Mouse (Mus musculus) forebrain, embryonic 13.5 days (tissue): ENCODE measurements around the gene Hist1h2bf. TPM values are rescaled to one million over a fixed set of nuclear protein-coding genes. Genes with fewer than 3 reads are reported as not detected.
"Not testable (repeated sequence)": the region's sequence is repeated elsewhere in the genome, so short reads cannot be mapped to it uniquely, and the experiment has no call there.

ENCODE experiments used
- ATAC-seq: fragments of 200-750 bp; cut with Nextera tagmentation; 2 replicates; pipeline ENCODE4 v1.8.0; 2017
- H3K27ac ChIP-seq: fragments of 300-500 bp; sonication (generic); 2 replicates; pipeline ENCODE4 v1.5.1; 2015; ENCODE audit warnings: inconsistent platforms, mild to moderate bottlenecking, moderate library complexity
- H3K27me3 ChIP-seq: fragments of 300-500 bp; sonication (generic); 2 replicates; pipeline ENCODE4 v1.6.1; 2015; ENCODE audit warnings: mild to moderate bottlenecking, inconsistent platforms
- H3K36me3 ChIP-seq: fragments of 300-500 bp; sonication (generic); 2 replicates; pipeline ENCODE4 v1.6.1; 2015; ENCODE audit warnings: mild to moderate bottlenecking, inconsistent platforms; ENCODE audit not compliant: poor library complexity, severe bottlenecking
- H3K4me1 ChIP-seq: fragments of 300-500 bp; sonication (generic); 2 replicates; pipeline ENCODE4 v1.6.1; 2015; ENCODE audit warnings: inconsistent platforms
- H3K4me2 ChIP-seq: fragments of 300-500 bp; sonication (generic); 2 replicates; pipeline ENCODE4 v1.6.1; 2015; ENCODE audit warnings: inconsistent platforms, mild to moderate bottlenecking, moderate library complexity
- H3K4me3 ChIP-seq: fragments of 300-500 bp; sonication (generic); 2 replicates; pipeline ENCODE4 v1.5.1; 2015; ENCODE audit warnings: mild to moderate bottlenecking, inconsistent platforms
- H3K9ac ChIP-seq: fragments of 300-500 bp; sonication (generic); 2 replicates; pipeline ENCODE4 v1.6.1; 2015; ENCODE audit warnings: mild to moderate bottlenecking, inconsistent platforms
- H3K9me3 ChIP-seq: fragments of 300-500 bp; sonication (generic); replicated peaks from 2 replicates; pipeline ENCODE4 v1.6.1; 2016; ENCODE audit warnings: inconsistent platforms
- WGBS: fragments of 180-500 bp; shearing (Covaris S2); methylation state at CpG from one replicate; pipeline ENCODE4 v1.1.7; 2015; 5-methylcytosine and 5-hydroxymethylcytosine counted together
- polyA plus RNA-seq: library from polyadenylated mRNA; unstranded; fragments of >200 nt; fragmentation: Nextera tagmentation; extraction: Ambion mirVana; gene quantifications from 2 replicates; pipeline ENCODE4 v1.2.1, GENCODE M21; 2015

The Hist1h2bf gene
- polyA plus RNA-seq, 1 experiment from 2014 or later: 11.2 TPM

DNA sequence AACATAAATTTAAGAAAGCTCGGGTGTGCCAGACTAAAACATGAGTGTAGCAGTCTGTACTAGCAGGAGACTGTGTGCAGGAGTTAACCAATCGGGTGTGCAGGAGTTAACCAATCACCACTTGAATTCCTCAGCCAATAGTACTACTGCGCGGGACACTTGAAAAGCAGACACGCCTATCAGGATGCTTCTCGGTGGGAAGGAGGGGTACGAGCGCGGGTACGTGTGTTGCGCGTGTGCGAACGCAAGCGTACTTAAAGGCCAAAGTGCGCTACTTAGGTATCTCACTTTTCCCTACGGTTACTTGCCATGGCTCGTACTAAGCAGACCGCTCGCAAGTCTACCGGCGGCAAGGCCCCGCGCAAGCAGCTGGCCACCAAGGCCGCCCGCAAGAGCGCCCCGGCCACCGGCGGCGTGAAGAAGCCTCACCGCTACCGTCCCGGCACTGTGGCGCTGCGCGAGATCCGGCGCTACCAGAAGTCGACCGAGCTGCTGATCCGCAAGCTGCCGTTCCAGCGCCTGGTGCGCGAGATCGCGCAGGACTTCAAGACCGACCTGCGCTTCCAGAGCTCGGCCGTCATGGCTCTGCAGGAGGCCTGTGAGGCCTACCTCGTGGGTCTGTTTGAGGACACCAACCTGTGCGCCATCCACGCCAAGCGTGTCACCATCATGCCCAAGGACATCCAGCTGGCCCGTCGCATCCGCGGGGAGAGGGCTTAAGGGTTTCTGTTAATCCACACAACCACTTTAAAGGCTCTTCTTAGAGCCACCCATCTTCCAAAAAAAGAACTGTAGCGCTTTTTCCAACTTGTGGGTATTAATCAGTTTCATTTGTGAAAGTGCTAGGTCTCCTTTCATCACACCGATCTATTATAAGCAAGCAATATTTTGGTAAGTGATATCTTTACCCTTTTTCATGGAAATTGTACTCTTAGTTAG is 38.6 kb downstream of the Hist1h2bf start, which contains the start of gene Hist1h3g:
TSS of gene Hist1h3g (plus strand) at position 286 of the 939 bp plus-strand sequence.
- WGBS: under 1% methylated on average over 42 of the region's 62 CpGs
- peak within 1 kb of the TSS; percentile 58 for H3K4me3 ChIP-seq
- peak within 1 kb of the TSS; percentile 61 for H3K4me2 ChIP-seq
- H3K36me3 ChIP-seq, H3K9me3 ChIP-seq, H3K27me3 ChIP-seq: not testable (repeated sequence)
- H3K27ac ChIP-seq: peak within 1 kb of the TSS; percentile 98
- ATAC-seq: peak; percentile 92
- H3K4me1 ChIP-seq: peaks cover 42% of the 10 kb centered on the region
- peak within 1 kb of the TSS; percentile 79 for H3K9ac ChIP-seq

GRCm38 (mm10) chr13:23534368-23535131 is 39.4 kb downstream of the Hist1h2bf start:
- H3K27ac ChIP-seq: peak overlapping the region; percentile 98
- H3K27me3 ChIP-seq: no peaks in the 10 kb centered on the region
- no peaks in the 10 kb centered on the region for H3K36me3 ChIP-seq
- ATAC-seq: no peak
- WGBS: under 1% methylated on average over 15 of the region's 15 CpGs
- H3K9me3 ChIP-seq: no peaks in the 10 kb centered on the region
- H3K4me1 ChIP-seq: peaks cover 46% of the 10 kb centered on the region
- peak overlapping the region; percentile 73 for H3K9ac ChIP-seq
- peak overlapping the region; percentile 58 for H3K4me3 ChIP-seq
- H3K4me2 ChIP-seq: peak overlapping the region; percentile 61

DNA sequence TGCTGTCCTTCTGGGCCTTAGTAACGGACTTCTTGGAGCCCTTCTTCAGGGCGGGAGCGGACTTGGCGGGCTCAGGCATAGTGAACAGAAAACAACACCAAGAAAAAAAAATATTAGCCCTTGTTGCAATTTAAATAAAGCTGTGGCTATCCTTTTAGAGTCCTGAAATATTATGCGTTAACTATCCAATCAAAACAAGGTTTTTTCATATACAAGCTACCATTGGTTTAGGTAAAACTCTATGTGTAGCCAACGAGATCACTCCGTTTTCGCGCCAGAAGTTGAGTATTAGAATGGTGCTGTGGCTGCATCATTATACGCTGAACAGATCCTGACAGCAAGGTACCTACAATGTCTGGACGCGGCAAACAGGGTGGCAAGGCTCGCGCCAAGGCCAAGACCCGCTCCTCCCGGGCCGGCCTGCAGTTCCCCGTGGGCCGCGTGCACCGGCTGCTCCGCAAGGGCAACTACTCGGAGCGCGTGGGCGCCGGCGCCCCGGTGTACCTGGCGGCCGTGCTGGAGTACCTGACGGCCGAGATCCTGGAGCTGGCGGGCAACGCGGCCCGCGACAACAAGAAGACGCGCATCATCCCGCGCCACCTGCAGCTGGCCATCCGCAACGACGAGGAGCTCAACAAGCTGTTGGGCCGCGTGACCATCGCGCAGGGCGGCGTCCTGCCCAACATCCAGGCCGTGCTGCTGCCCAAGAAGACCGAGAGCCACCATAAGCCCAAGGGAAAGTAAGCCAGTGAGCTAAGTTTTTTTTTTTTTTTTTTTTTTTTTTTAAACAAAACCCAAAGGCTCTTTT is 40.2 kb downstream of the Hist1h2bf start, which contains the start of gene Hist1h2af:
TSS of gene Hist1h2af (plus strand) at position 347 of the 808 bp plus-strand sequence.
- Histone ChIP-seq H3K4me2 (peak within 1 kb of the TSS; percentile 61), H3K4me3 (peak within 1 kb of the TSS; percentile 58), H3K9ac (peak within 1 kb of the TSS; percentile 85), H3K4me1 (peaks cover 52% of the 10 kb centered on the region), H3K27ac (peak within 1 kb of the TSS; percentile 98)
- not testable (repeated sequence) for H3K36me3 ChIP-seq, H3K27me3 ChIP-seq, H3K9me3 ChIP-seq
- ATAC-seq: peak; percentile 46
- under 1% methylated on average over 27 of the region's 53 CpGs for WGBS

DNA sequence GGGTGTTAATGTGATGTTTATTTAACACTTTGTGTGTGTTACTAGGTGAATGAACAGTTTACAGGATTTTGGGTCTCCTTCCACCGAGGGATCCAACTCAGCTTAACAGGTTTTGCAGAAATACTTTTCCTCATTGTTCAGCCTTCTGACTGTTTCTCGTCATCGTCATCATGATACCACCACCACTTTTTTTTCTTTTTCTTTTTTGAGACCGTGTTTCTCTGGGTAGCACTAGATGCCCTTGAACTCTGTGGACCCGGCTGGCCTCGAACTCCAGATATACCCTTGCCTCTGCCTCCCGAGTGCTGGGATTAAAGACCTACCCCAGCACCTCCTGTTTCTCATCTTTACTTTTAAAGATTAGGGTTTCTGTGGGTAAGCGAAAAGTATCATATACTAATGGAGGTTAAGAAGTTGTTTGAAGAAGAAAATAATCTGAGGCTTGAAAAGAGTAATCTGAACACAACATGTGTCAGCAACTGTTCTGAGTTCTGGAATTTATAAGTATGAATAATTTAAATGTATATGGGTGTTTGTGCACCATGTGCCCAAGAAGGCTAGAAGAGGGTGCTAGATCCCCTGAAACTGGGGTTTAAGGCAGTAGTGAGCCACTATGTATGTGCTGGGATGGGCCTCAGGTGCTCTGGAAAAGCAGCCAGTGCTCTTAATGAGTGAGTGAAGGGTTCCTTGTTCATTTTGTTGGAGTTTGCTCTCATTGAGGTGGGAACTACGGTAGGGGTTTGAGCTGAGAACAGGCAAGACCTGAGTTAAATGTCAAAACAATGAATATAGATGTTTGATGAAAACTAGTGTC is 41.5 kb downstream of the Hist1h2bf start:
- Histone ChIP-seq H3K27me3 (no peaks in the 10 kb centered on the region), H3K9me3 (no peaks in the 10 kb centered on the region), H3K4me2 (peak overlapping the region; percentile 61), H3K4me3 (peak overlapping the region; percentile 58), H3K27ac (peak overlapping the region; percentile 98), H3K4me1 (peaks cover 48% of the 10 kb centered on the region), H3K36me3 (no peaks in the 10 kb centered on the region), H3K9ac (peak overlapping the region; percentile 85)
- ATAC-seq: no peak
- WGBS: 17% methylated on average over 9 of the region's 9 CpGs

GRCm38 (mm10) chr13:23530901-23531875 is 42.8 kb downstream of the Hist1h2bf start, which contains the start of gene Hist1h4h:
Hist1h4h (plus strand) TSS chr13:23531050.
- Histone ChIP-seq H3K27ac (peak within 1 kb of the TSS; percentile 98), H3K9me3 (no peaks in the 10 kb centered on the region), H3K4me2 (peak within 1 kb of the TSS; percentile 61), H3K4me3 (peak within 1 kb of the TSS; percentile 58), H3K9ac (peak within 1 kb of the TSS; percentile 85), H3K4me1 (peaks cover 41% of the 10 kb centered on the region), H3K36me3 (no peaks in the 10 kb centered on the region), H3K27me3 (no peaks in the 10 kb centered on the region)
- peak; percentile 88 for ATAC-seq
- WGBS: under 1% methylated on average over 59 of the region's 70 CpGs

DNA sequence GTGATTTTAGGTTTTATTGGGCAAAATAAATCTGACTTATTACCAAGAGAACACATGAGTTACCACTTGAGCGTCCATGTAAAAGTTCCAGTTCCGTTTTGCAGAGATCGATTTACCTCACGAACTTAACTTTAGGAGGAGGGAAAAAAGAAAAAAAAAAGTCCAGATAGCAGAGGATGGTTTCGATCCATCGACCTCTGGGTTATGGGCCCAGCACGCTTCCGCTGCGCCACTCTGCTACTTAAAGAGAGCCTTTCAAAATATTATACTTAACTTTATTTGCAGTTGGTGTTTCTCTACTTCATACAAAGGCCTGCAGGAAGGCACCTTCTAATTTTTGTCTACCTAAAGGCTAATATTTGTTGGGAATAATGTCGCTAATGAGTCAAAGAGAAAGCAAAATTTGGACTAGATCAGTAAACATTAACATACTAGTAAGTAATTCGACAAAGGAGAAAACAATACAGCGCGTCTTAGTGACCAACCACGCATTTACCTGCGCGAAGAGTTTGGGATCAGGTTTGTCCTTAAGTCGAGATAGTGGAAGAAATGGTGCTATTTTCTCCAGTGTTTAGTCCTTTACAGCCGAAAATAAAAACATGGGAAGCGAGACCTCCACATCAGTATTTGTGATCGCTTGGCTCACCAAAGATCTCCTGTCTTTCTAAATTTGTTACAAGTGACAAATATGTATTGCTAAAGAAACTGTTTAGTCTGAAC is 43.7 kb downstream of the Hist1h2bf start:
- Histone ChIP-seq H3K27ac (peak overlapping the region; percentile 98), H3K36me3 (no peaks in the 10 kb centered on the region), H3K9me3 (no peaks in the 10 kb centered on the region), H3K4me1 (peaks cover 39% of the 10 kb centered on the region), H3K27me3 (no peaks in the 10 kb centered on the region), H3K4me3 (peak overlapping the region; percentile 58), H3K4me2 (peak overlapping the region; percentile 61), H3K9ac (peak overlapping the region; percentile 85)
- under 1% methylated on average over 20 of the region's 20 CpGs for WGBS
- no peak for ATAC-seq

DNA sequence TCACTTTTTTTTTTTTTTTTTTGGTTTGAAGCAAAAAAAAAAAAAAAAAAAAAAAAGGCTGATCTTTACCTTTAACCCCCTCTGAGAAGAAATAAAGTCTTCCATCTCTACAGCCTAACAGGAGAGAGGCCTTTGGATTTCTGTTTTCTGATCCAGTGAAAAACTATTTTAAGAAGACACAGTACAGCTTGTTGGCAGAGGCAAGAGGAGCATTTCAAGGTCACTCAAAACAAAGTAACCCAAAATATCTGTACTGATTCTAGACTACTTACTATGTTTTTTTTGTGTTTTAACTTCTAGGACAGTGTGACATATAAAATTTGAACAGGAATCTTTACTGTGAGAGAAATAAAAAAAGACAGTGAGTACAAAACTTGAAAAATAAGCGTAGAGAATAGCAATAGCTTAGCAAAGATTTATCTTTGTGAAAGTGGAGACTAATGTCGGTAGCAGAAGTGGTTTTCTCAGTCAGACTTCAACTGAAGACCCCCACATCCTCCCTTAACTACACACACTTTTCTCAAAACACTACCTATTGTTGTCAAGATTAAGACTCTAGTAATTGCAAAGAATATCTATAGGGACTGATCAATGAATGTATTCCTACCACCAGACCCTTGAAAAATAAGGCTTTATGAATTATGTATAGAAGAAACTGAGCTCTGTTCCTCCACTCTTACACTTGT is 44.4 kb downstream of the Hist1h2bf start:
- 25% methylated on average over 2 of the region's 2 CpGs for whole genome bisulfite sequencing
- Histone ChIP-seq H3K36me3 (no peaks in the 10 kb centered on the region), H3K27me3 (no peaks in the 10 kb centered on the region), H3K9me3 (no peaks in the 10 kb centered on the region), H3K4me3 (peak overlapping the region; percentile 58), H3K27ac (peak overlapping the region; percentile 98), H3K4me1 (peaks cover 37% of the 10 kb centered on the region), H3K9ac (peak overlapping the region; percentile 85), H3K4me2 (peak overlapping the region; percentile 61)
- no peak for ATAC-seq

- no peak overlapping the region for H3K9ac ChIP-seq
- ATAC-seq: no peak
- no peaks in the 10 kb centered on the region for H3K36me3 ChIP-seq
- no peaks in the 10 kb centered on the region for H3K27me3 ChIP-seq
- WGBS: 84% methylated on average over 5 of the region's 5 CpGs
- peak overlapping the region; percentile 35 for H3K4me2 ChIP-seq
- H3K9me3 ChIP-seq: no peaks in the 10 kb centered on the region
- peaks cover 33% of the 10 kb centered on the region for H3K4me1 ChIP-seq
- 0 out of 2 replicates have a peak overlapping the region, but pooled peaks have one; percentile 7 for H3K4me3 ChIP-seq
- no peak overlapping the region for H3K27ac ChIP-seq
These were observed 45.0 kb downstream of the Hist1h2bf start for GRCm38 (mm10) chr13:23529005-23529404.

- peak; percentile 59 for ATAC-seq
- 1% methylated on average over 17 of the region's 17 CpGs for WGBS
- Histone ChIP-seq H3K4me3 (peak overlapping the region; percentile 43), H3K9me3 (no peaks in the 10 kb centered on the region), H3K36me3 (no peaks in the 10 kb centered on the region), H3K4me1 (peaks cover 17% of the 10 kb centered on the region), H3K9ac (peak overlapping the region; percentile 59), H3K27ac (peak overlapping the region; percentile 80), H3K27me3 (no peaks in the 10 kb centered on the region), H3K4me2 (peak overlapping the region; percentile 57)
These were observed 47.7 kb downstream of the Hist1h2bf start for GRCm38 (mm10) chr13:23526312-23526711.
